Mouse (Mus musculus) inflammation-experienced regulatory T-cells, adult 16 weeks (primary cell): Measurements from ENCODE around the gene Cnr1. TPM values are rescaled to one million over a fixed set of nuclear protein-coding genes. Genes with fewer than 3 reads are reported as not detected.

ENCODE experiments used
- polyA plus RNA-seq: library from polyadenylated mRNA; unstranded; fragments of 100-300 nt; shearing (Covaris generic); gene quantifications from one replicate; pipeline ENCODE4 v1.2.1, GENCODE M21; 2017

Cnr1 gene
- polyA plus RNA-seq: not detected

DNA sequence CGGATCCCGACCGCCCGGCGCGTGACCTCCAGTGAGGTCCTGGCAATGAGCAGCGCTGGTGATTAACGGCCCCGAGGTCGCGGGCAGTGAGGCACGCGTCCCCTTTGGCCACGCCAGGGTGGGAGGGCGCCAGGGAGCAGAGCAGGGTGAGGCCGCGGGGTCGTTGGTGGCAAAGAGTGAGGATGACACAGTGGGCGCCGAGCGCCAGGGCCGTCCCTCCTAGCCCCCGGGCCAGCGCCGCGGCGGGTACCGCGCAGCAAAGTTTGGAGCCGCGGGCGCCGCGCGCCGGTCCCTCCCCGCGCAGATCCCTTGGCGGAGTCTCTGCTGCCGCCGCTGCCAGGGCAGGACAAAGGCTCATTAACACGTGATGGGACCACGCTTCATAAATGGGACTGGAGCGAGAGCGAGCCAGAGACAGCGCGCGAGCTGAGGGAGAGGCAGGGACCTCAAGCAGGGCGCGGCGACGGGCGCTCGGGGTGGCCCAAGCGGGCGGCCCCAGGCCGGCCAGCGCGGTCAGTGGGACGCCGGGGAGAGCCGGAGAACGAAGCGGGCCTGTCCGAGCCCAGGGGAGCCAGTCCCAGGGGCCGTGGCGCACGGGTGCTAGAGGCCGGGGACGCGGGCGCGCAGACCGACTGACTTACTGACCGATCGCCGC is at the start of gene Cnr1:
Gene Cnr1 (plus strand): TSS at position 360 of the 655 bp plus-strand sequence.

Other genes starting within 250 kb of the Cnr1 start
- 6.1 TPM for gene Spaca1, start 125.6 kb downstream of the Cnr1 start, polyA plus RNA-seq